Comparison of ENCODE assay signal across 8 mouse cellular contexts in genomic region chr14:21848166-21849154, GRCm38 (mm10). TPM values are rescaled to one million over a fixed set of nuclear protein-coding genes. Genes with fewer than 3 reads are reported as not detected.
DNase-seq lines count a peak whose midpoint lies in the region; ATAC-seq and TF ChIP-seq lines count a peak whose summit lies in the region.

Gene Comtd1, minus strand, starts transcription at chr14:21848977.

- CTCF ChIA-PET in Patski (lab: Charles Lee) = interaction anchor here (0.9 to 3.0 kb wide), 9 partner anchors 12 to 98 kb away, joined by 3 to 12 read pairs (median 4); partner anchors contain the start of genes Dusp13 and Samd8

- H3K9me3 ChIP-seq in hindbrain, embryonic 14.5 days (ENCODE audit: control insufficient read depth, low read length) = no peaks in the 10 kb centered on the region

- peak; percentile 71 for DNase-seq in Patski (ENCODE audit: low read depth, low spot score)
- peak; percentile 98 for DNase-seq in cerebellum, postnatal 14 days
- DNase-seq in frontal cortex, postnatal 25 days (ENCODE audit: low spot score in 2 of 2) = peak; percentile 98
- peak; percentile 94 for DNase-seq in hindbrain, embryonic 14.5 days (ENCODE audit: low spot score)
- DNase-seq in layer of hippocampus, postnatal 36 days = peak; percentile 94 to 95
- DNase-seq in lung, postnatal 36 days = peak; percentile 97
- DNase-seq in retina, postnatal 1 day = peak; percentile 95
- DNase-seq in urinary bladder, adult 18-20 months (ENCODE audit: low spot score in 2 of 2) = peak; percentile 90 to 96

- H3K27ac ChIP-seq in hindbrain, embryonic 14.5 days = peak within 1 kb of the TSS; percentile 69

- WGBS in hindbrain, embryonic 14.5 days = under 1% methylated on average over 49 of the region's 51 CpGs

- POLR2A ChIA-PET in Patski (lab: Charles Lee) = interaction anchor here (1.0 to 2.7 kb wide), 6 partner anchors 9 to 97 kb away, joined by 3 to 13 read pairs (median 4); partner anchors contain the start of gene Dusp13

- peak; percentile 84 for ATAC-seq in Patski
- ATAC-seq in hindbrain, embryonic 14.5 days (ENCODE audit: low FRiP score) = peak; percentile 85

- H3K36me3 ChIP-seq in hindbrain, embryonic 14.5 days (replicated peaks; ENCODE audit: control insufficient read depth, insufficient read depth) = peaks cover 36% of the 10 kb centered on the region

- no peak for TF ChIP-seq CTCF in Patski (IDR thresholded peaks at IDR 0.05)

- H3K4me2 ChIP-seq in hindbrain, embryonic 14.5 days (replicated peaks) = peak within 1 kb of the TSS; percentile 99

- no peaks in the 10 kb centered on the region for H3K27me3 ChIP-seq in Patski
- H3K27me3 ChIP-seq in hindbrain, embryonic 14.5 days (ENCODE audit: control insufficient read depth, insufficient read depth, low read length) = no peaks in the 10 kb centered on the region

- H3K9ac ChIP-seq in hindbrain, embryonic 14.5 days = peak within 1 kb of the TSS; percentile 91

- in situ Hi-C loops in Patski (cut with MboI; ENCODE audit: low pct_unique_long_range_greater_than_20kb) = loop anchor here (5.0 kb wide), 1 partner anchor 36 kb away; no protein-coding TSS in a partner anchor

- peak within 1 kb of the TSS; percentile 79 for H3K4me3 ChIP-seq in hindbrain, embryonic 14.5 days (replicated peaks; ENCODE audit: low read length)

- peaks cover 16% of the 10 kb centered on the region for H3K4me1 ChIP-seq in hindbrain, embryonic 14.5 days (replicated peaks; ENCODE audit: control insufficient read depth, insufficient read depth, low read length)

RNA-seq across cellular contexts. Expression of gene Comtd1, which starts in this region (rescaled TPM):
- 87.0 TPM for polyA plus RNA-seq in Patski (2021)
- 55.8 and 58.0 TPM in 2 replicates for polyA plus RNA-seq in hindbrain, embryonic 14.5 days (2014; fragmentation: Nextera tagmentation; extraction: Ambion mirVana)
- total RNA-seq in layer of hippocampus, postnatal 36 days (2021) = 10 to 100 TPM; 25.5 to 29.8 TPM

Comparison
In these comparisons a context has a peak if more than half of its experiments do, and no peak if none do; other contexts are left out.
1. Peak in every context shown above with its lines: DNase-seq, ATAC-seq, H3K4me3 ChIP-seq and H3K27ac ChIP-seq.